Mouse (Mus musculus): ENCODE results near the gene Olfr1477.
"Not testable (repeated sequence)": the region's sequence is repeated elsewhere in the genome, so short reads cannot be mapped to it uniquely, and the experiment has no call there.

The Olfr1477 gene

DNA sequence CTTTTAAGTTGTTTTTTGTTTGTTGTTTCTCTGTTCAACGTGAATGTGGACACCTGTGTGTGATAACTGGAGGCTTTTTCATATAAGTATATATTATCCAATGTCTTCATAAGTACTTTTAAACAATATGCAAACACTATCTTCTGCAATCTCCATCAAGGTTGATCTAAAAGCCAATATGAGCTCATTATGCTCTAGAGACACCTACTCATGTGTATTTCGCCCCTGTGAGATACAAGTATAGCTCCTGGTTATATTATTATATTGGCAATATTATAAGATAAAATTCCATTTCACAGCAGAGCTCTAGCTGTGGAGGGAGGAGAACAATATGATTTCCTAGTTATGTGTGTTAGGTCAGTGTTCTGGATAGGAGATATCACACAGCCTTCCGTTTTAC is at the start of gene Olfr1477:
Gene Olfr1477, plus strand, starts transcription at position 301 of the 400 bp plus-strand sequence.
- no peak for DNase-seq

- no peak for DNase-seq
Measured at GRCm38 (mm10) chr19:13455986-13456385, 44.4 kb upstream of the Olfr1477 start, which contains the start of gene Olfr1472. Gene Olfr1472 (minus strand): TSS chr19:13456086.

- not testable (repeated sequence) for DNase-seq
Measured at GRCm38 (mm10) chr19:13469265-13469664, 31.1 kb upstream of the Olfr1477 start, which contains the start of gene Olfr1474. Gene Olfr1474 (plus strand): TSS chr19:13469565.

DNA sequence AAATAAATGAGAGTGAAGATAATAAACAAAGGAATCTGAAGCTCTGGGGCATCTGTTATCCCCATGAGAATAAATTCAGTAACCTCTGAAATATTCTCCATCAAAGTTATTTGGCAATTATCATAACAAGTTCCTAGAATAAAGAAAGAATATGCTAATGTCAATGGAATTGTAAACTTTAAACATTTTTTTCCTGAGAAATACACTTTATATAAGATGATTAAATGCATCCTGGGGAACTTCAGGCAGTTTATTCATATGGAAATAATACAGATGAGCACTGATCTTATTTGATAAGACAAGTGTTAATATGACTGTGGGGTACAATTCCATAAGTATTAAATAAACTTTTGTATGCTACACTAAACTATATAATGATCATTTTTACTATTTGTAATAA is 20.2 kb upstream of the Olfr1477 start, which contains the start of gene Olfr1475:
Gene Olfr1475, minus strand, starts transcription at position 101 of the 400 bp plus-strand sequence.
- DNase-seq: no peak

DNA sequence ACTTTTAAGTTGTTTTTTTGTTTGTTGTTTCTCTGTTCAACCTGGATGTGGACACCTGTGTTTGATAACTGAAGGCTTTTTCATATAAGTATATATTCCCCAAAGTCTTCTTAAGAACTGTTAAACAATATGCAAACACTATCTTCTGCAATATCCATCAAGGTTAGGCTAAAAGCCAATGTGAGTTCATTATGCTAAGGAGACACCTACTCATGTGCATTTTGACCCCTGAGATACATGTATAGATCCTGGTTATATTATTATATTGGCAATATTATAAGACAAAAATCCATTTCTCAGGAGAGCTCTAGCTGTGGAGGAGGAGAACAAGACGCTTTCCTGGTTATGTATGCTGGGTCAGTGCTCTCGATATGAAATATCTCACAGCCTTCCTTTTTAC is 27.3 kb downstream of the Olfr1477 start, which contains the start of gene Olfr1480:
Gene Olfr1480, plus strand, starts transcription at position 301 of the 400 bp plus-strand sequence.
- DNase-seq: no peak

All from cerebellum, adult 11 months (tissue).